Mouse (Mus musculus): ENCODE measurements at regions not wholly inside any gene's neighbourhood (a gene's known extent, or its start where the extent isn't known, plus 50 kb on each side); places are given as distances from the start of the nearest gene placed in this dataset.

GRCm38 (mm10) chr14:61694796-61695195 lies 87.5 kb downstream of the Kcnrg start:
- TF ChIP-seq CTCF (IDR thresholded peaks at IDR 0.05; ENCODE audit: extremely low read depth, insufficient read length, insufficient replicate concordance, low read depth, low read length) (no peak), POLR2A (IDR thresholded peaks at IDR 0.05; ENCODE audit: low read depth, low read length) (no peak)

All from small intestine, adult 2 months (tissue).